ENCODE assay signal across 14 mouse cellular contexts in the genomic region with DNA sequence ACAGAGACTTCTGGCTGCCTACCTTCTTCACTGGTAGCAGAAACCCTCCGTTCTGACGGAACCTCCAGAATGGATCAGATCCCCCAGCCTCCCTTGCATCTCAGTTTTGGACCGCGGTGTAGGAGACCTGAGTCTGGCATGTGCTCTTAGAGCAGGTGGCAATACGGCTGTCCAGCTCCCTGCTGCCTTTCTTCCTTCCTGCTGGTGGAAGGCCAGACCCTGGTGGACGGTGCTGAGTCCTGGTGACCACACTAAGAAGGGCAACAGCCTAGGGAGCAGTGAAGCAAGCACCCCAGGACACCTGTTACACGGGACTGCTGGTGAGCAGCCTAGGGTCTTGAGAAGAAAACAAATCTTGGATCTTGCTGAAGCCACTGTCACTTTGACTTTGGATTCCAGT.
"Had no signal": no experiment of that assay in that cellular context is flagged by ENCODE, and none has a peak within 500 bp of the region (broad histone marks: within the 10 kb centered on the region; RNA-seq: fewer than 3 reads in every experiment).

No protein-coding gene starts in this region.

- ATAC-seq: lung, postnatal 0 days; midbrain, embryonic 15.5 days had no signal

- H3K4me1 ChIP-seq: liver, embryonic 15.5 days; midbrain, embryonic 15.5 days; neural tube, embryonic 12.5 days had no signal

- DNase-seq: kidney, adult 9 months; kidney, postnatal 36 days; layer of hippocampus, adult 9-11 months; lung, adult 2 months; lung, postnatal 36 days; thymus, adult 18-20 months; thymus, postnatal 14 days had no signal

- H3K27ac ChIP-seq: kidney, postnatal 0 days; limb, embryonic 12.5 days; liver, embryonic 15.5 days; midbrain, embryonic 15.5 days; neural tube, embryonic 12.5 days; stomach, postnatal 0 days had no signal

- H3K36me3 ChIP-seq: limb, embryonic 12.5 days; liver, embryonic 15.5 days; midbrain, embryonic 15.5 days; neural tube, embryonic 12.5 days had no signal

- H3K4me3 ChIP-seq: limb, embryonic 12.5 days; liver, embryonic 15.5 days; midbrain, embryonic 15.5 days; neural tube, embryonic 12.5 days had no signal

- H3K9me3 ChIP-seq: liver, embryonic 15.5 days; midbrain, embryonic 15.5 days; neural tube, embryonic 12.5 days had no signal

- H3K9ac ChIP-seq: limb, embryonic 12.5 days; liver, embryonic 15.5 days; midbrain, embryonic 15.5 days; neural tube, embryonic 12.5 days had no signal

- H3K4me2 ChIP-seq: limb, embryonic 12.5 days; liver, embryonic 15.5 days; midbrain, embryonic 15.5 days; neural tube, embryonic 12.5 days had no signal

- H3K27me3 ChIP-seq: limb, embryonic 12.5 days; liver, embryonic 15.5 days; midbrain, embryonic 15.5 days; neural tube, embryonic 12.5 days had no signal
